Mouse (Mus musculus) ES-E14 (cell line): ENCODE results near the gene Tstd1. TPM values are rescaled to one million over a fixed set of nuclear protein-coding genes. Genes with fewer than 3 reads are reported as not detected.
A peak's percentile ranks its signal among the peaks of the same experiment; 100 is the strongest.

Source experiments
- DNase-seq: peaks from one replicate; pipeline ENCODE4 v3.0.0-alpha.2; 2013; ENCODE audit warnings: low read depth, low spot score
- H3K27ac ChIP-seq: 2 replicates; pipeline ENCODE4 v1.5.1; 2012; ENCODE audit warnings: low read depth, mild to moderate bottlenecking, low read length, moderate library complexity, mixed read lengths; ENCODE audit not compliant: poor library complexity, insufficient read depth, severe bottlenecking
- H3K36me3 ChIP-seq: 2 replicates; pipeline ENCODE4 v1.6.1; 2012; ENCODE audit warnings: mild to moderate bottlenecking, low read length, moderate library complexity, mixed read lengths; ENCODE audit not compliant: control insufficient read depth, poor library complexity, insufficient read depth, severe bottlenecking
- H3K4me1 ChIP-seq, 2 experiments: fragments of 150-350 bp in 1 of 2; sonication (generic) in 1 of 2; 2 replicates each; pipeline ENCODE4 v1.6.1; 2012; ENCODE audit warnings: low read length in 2 of 2, mild to moderate bottlenecking in 1 of 2, mixed read lengths in 1 of 2; ENCODE audit not compliant: control insufficient read depth in 2 of 2, insufficient read depth in 2 of 2, poor library complexity in 1 of 2
- H3K4me3 ChIP-seq, 2 experiments: fragments of 150-350 bp in 1 of 2; sonication (generic) in 1 of 2; 2 replicates each; pipeline ENCODE4 v1.5.1; 2012; ENCODE audit warnings: low read length in 2 of 2, low read depth in 1 of 2, mild to moderate bottlenecking in 1 of 2, mixed read lengths in 1 of 2; ENCODE audit not compliant: insufficient read depth in 1 of 2, poor library complexity in 1 of 2, severe bottlenecking in 1 of 2
- H3K9ac ChIP-seq: 2 replicates; pipeline ENCODE4 v1.6.1; 2012; ENCODE audit warnings: low read depth, mild to moderate bottlenecking, low read length, mixed read lengths; ENCODE audit not compliant: poor library complexity, insufficient read depth, severe bottlenecking
- H3K9me3 ChIP-seq: fragments of 150-350 bp; sonication (generic); 2 replicates; pipeline ENCODE4 v1.6.1; 2012; ENCODE audit warnings: low read depth, mild to moderate bottlenecking, low read length; ENCODE audit not compliant: control insufficient read depth, insufficient read depth
- CHD2 ChIP-seq: IDR thresholded peaks from 2 replicates; pipeline ENCODE4 v1.6.1; 2014; ENCODE audit warnings: mild to moderate bottlenecking, low read depth, low read length, inconsistent platforms
- HCFC1 ChIP-seq: IDR thresholded peaks from 2 replicates; pipeline ENCODE4 v1.6.1; 2012; ENCODE audit warnings: low read length, inconsistent platforms, borderline replicate concordance; ENCODE audit not compliant: insufficient read depth
- MAFK ChIP-seq: IDR thresholded peaks from 2 replicates; pipeline ENCODE4 v1.6.1; 2014; ENCODE audit warnings: mild to moderate bottlenecking, low read depth, low read length, inconsistent platforms; ENCODE audit not compliant: insufficient read depth
- ZC3H11A ChIP-seq: IDR thresholded peaks from 2 replicates; pipeline ENCODE4 v1.6.1; 2012; ENCODE audit warnings: low read depth, mild to moderate bottlenecking, inconsistent platforms, low read length, borderline replicate concordance
- ZNF384 ChIP-seq: IDR thresholded peaks from 2 replicates; pipeline ENCODE4 v1.6.1; 2012; ENCODE audit warnings: low read depth, low read length, inconsistent platforms
- in situ Hi-C, 2 experiments: fragments of 600-800 bp; cut with MboI; formaldehyde crosslinking; loops; one replicate each; pipeline ENCODE4 v1.15.1; 2025; ENCODE audit warnings: low sequenced_read_pairs in 2 of 2, inconsistent platforms in 1 of 2; ENCODE audit not compliant: unreplicated experiment in 2 of 2
- total RNA-seq: library from RNA; depleted of rRNA; stranded (reverse); fragments of 300-350 nt; gene quantifications from 2 replicates; pipeline ENCODE4 v1.2.3, GENCODE M21; 2012; rRNA removed

Tstd1 gene
- total RNA-seq, 1 experiment = 6.2 TPM

DNA sequence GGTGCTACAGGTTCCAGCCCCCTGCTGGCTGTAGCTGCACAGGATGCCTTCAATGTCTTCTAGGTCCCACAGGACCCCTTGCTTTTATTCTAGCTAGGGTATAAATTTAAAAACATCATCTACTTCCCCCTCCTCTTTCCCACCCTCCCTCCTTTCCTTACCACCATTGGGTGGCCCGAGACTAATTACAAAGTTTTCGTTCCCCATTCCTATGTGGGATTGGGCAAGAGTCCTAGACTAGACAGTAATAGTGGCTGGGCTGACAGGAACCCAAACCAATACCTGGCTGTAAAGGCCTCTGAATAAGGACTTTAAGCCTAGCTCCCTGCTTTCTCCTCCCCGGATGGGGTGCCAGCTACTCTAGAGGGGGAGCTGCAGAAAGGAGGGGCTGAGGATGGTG, 44.5 kb downstream of the Tstd1 start:
- TF ChIP-seq HCFC1 (no peak), MAFK (no peak)
- Histone ChIP-seq H3K36me3 (peaks cover 28% of the 10 kb centered on the region), H3K9ac (no peak overlapping the region), H3K4me1 (peaks cover 5 to 7% of the 10 kb centered on the region in 2 experiments; a peak in 3 of 4 replicates), H3K9me3 (no peaks in the 10 kb centered on the region), H3K4me3 (no peak overlapping the region), H3K27ac (no peak overlapping the region)
- DNase-seq = no peak
- in situ Hi-C loops = no loop called here

DNA sequence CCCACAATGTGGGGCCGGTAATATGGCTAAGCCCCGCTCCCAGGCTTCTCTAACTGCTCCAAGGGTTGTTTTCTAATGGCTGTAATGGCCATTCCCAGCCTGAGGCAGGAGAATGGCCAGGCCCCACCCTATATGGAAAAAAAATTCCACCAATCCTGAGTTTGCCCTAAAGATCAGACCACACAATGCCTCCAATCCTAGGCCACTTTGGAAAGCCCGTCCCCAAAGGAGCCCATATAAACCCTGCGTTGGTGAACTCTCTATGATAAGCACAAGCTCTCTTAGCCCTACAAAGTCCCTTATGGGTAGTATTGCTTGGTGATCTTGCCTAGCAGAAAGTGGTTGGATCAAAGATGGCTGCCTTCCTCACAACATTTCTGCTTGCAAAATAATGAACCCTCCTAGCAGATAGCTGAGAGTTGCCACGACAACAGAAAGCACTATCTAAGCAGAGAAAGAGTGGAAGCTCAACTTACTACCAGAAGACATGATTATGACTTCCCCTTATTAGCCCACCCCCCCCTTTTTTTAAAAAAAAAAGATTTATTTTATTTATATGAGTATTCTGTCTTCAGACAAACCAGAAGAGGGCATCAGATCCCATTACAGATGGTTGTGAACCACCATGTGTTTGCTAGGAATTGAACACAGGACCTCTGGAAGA, 47.2 kb downstream of the Tstd1 start:
- in situ Hi-C loops = no loop called here
- Histone ChIP-seq H3K9me3 (no peaks in the 10 kb centered on the region), H3K27ac (peak overlapping the region; percentile 33), H3K9ac (no peak overlapping the region), H3K4me3 (no peak overlapping the region), H3K36me3 (peaks cover 23% of the 10 kb centered on the region), H3K4me1 (peaks cover 3% of the 10 kb centered on the region in 2 experiments; a peak in 1 of 4 replicates)
- DNase-seq = no peak
- TF ChIP-seq ZC3H11A (no peak), ZNF384 (0 out of 2 replicates have a peak, but pooled peaks have one; percentile 25)

- no peak overlapping the region for H3K27ac ChIP-seq
- DNase-seq = no peak
- H3K9ac ChIP-seq = no peak overlapping the region
- peaks cover 3 to 7% of the 10 kb centered on the region in 2 experiments; a peak in 3 of 4 replicates for H3K4me1 ChIP-seq
- TF ChIP-seq CHD2 (no peak), ZNF384 (no peak), ZC3H11A (no peak), HCFC1 (no peak), MAFK (no peak)
- no peak overlapping the region for H3K4me3 ChIP-seq
- no peaks in the 10 kb centered on the region for H3K9me3 ChIP-seq
- in situ Hi-C loops = no loop called here
- peaks cover 16% of the 10 kb centered on the region for H3K36me3 ChIP-seq
Observed at GRCm38 (mm10) chr1:171466565-171466964, 47.9 kb downstream of the Tstd1 start.

- Histone ChIP-seq H3K9ac (no peak overlapping the region), H3K4me1 (peaks cover 3 to 9% of the 10 kb centered on the region in 2 experiments; a peak in 3 of 4 replicates), H3K36me3 (no peaks in the 10 kb centered on the region), H3K4me3 (no peak overlapping the region), H3K9me3 (no peaks in the 10 kb centered on the region), H3K27ac (no peak overlapping the region)
- no peak for DNase-seq
- in situ Hi-C loops = no loop called here
- no peak for TF ChIP-seq ZC3H11A
- no peak for TF ChIP-seq MAFK
- TF ChIP-seq CHD2 = no peak
- no peak for TF ChIP-seq HCFC1
- TF ChIP-seq ZNF384 = no peak
Observed at GRCm38 (mm10) chr1:171469678-171470077, 51.0 kb downstream of the Tstd1 start.

Other genes with a start within 250 kb of the Tstd1 start
- gene Pcp4l1, start 222.6 kb upstream of the Tstd1 start, total RNA-seq = 0.63 and 2.2 TPM in 2 replicates
- 0.71 and 1.2 TPM in 2 replicates for gene Nr1i3, start 204.9 kb upstream of the Tstd1 start, total RNA-seq
- 22.0 and 27.5 TPM in 2 replicates for gene Tomm40l, start 196.4 kb upstream of the Tstd1 start, total RNA-seq
- 0.98 and 2.0 TPM in 2 replicates for gene Apoa2, start 193.8 kb upstream of the Tstd1 start, total RNA-seq
- 0.62 and 0.63 TPM in 2 replicates for gene Fcer1g, start 184.5 kb upstream of the Tstd1 start, total RNA-seq
- 3.9 and 4.5 TPM in 2 replicates for gene Adamts4, start 168.5 kb upstream of the Tstd1 start, total RNA-seq
- gene Ndufs2, start 167.5 kb upstream of the Tstd1 start, total RNA-seq = 175 and 229 TPM in 2 replicates
- gene B4galt3, start 148.5 kb upstream of the Tstd1 start, total RNA-seq = 35.8 and 51.0 TPM in 2 replicates
- gene Ppox, start 137.7 kb upstream of the Tstd1 start, total RNA-seq = 15.5 and 23.6 TPM in 2 replicates
- gene Usp21, start 130.9 kb upstream of the Tstd1 start, total RNA-seq = 23.1 and 30.7 TPM in 2 replicates
- gene Ufc1, start 123.8 kb upstream of the Tstd1 start, total RNA-seq = 59.1 and 78.8 TPM in 2 replicates
- 23.9 and 25.7 TPM in 2 replicates for gene Dedd, start 89.7 kb upstream of the Tstd1 start, total RNA-seq
- gene Nit1, start 73.2 kb upstream of the Tstd1 start, total RNA-seq = 18.1 and 24.4 TPM in 2 replicates
- gene Pfdn2, start 73.2 kb upstream of the Tstd1 start, total RNA-seq = 41.1 and 41.6 TPM in 2 replicates
- 0.85 and 1.1 TPM in 2 replicates for gene Klhdc9, start 58.1 kb upstream of the Tstd1 start, total RNA-seq
- gene Nectin4, start 48.8 kb upstream of the Tstd1 start, total RNA-seq = 1.9 and 3.0 TPM in 2 replicates
- 8.0 and 9.0 TPM in 2 replicates for gene Arhgap30, start 29.9 kb upstream of the Tstd1 start, total RNA-seq
- 151 and 164 TPM in 2 replicates for gene Usf1, start 7.6 kb upstream of the Tstd1 start, total RNA-seq
- 74.9 and 132 TPM in 2 replicates for gene F11r, start 18.7 kb downstream of the Tstd1 start, total RNA-seq
- 3.2 and 4.0 TPM in 2 replicates for gene Alyref2, start 84.6 kb downstream of the Tstd1 start, total RNA-seq
- gene Itln1, start 116.4 kb downstream of the Tstd1 start, total RNA-seq = not detected in 2 replicates
- not detected in 2 replicates for gene Cd244a, start 140.3 kb downstream of the Tstd1 start, total RNA-seq
- 0.13 TPM in 1 of 2 replicates, not detected in the other for gene Ly9, start 188.5 kb downstream of the Tstd1 start, total RNA-seq
- not detected in 2 replicates for gene Slamf7, start 234.2 kb downstream of the Tstd1 start, total RNA-seq